Mouse (Mus musculus) limb, embryonic 14.5 days (tissue): ENCODE measurements around the gene Cebpb. TPM values are rescaled to one million over a fixed set of nuclear protein-coding genes. Genes with fewer than 3 reads are reported as not detected.
A peak's percentile ranks its signal among the peaks of the same experiment; 100 is the strongest.

Experiments used
- ATAC-seq: fragments of 200-750 bp; cut with Nextera tagmentation; 2 replicates; pipeline ENCODE4 v1.8.0; 2017; ENCODE audit warnings: low read depth, moderate number of reproducible peaks, moderate TSS enrichment; ENCODE audit not compliant: low FRiP score
- DNase-seq: peaks from one replicate; pipeline ENCODE4 v3.0.0-alpha.2; 2015; ENCODE audit warnings: low spot score
- H3K27ac ChIP-seq: fragments of 300-500 bp; sonication (generic); replicated peaks from 2 replicates; pipeline ENCODE4 v1.5.1; 2014; ENCODE audit warnings: low read depth, mild to moderate bottlenecking, low read length, moderate library complexity, mixed read lengths
- H3K27me3 ChIP-seq: fragments of 300-500 bp; sonication (generic); 2 replicates; pipeline ENCODE4 v1.6.1; 2014; ENCODE audit warnings: low read length, mixed read lengths; ENCODE audit not compliant: control insufficient read depth, insufficient read depth
- H3K36me3 ChIP-seq: fragments of 300-500 bp; sonication (generic); 2 replicates; pipeline ENCODE4 v1.6.1; 2014; ENCODE audit warnings: mild to moderate bottlenecking, low read length, moderate library complexity, mixed read lengths; ENCODE audit not compliant: control insufficient read depth, insufficient read depth
- H3K4me1 ChIP-seq: fragments of 300-500 bp; sonication (generic); 2 replicates; pipeline ENCODE4 v1.6.1; 2014; ENCODE audit warnings: antibody characterized with exemption, low read length, mixed read lengths; ENCODE audit not compliant: control insufficient read depth, insufficient read depth
- H3K4me2 ChIP-seq: fragments of 300-500 bp; sonication (generic); replicated peaks from 2 replicates; pipeline ENCODE4 v1.6.1; 2014; ENCODE audit warnings: low read depth, mild to moderate bottlenecking, low read length, moderate library complexity; ENCODE audit not compliant: severe bottlenecking
- H3K4me3 ChIP-seq: fragments of 300-500 bp; sonication (generic); replicated peaks from 2 replicates; pipeline ENCODE4 v1.5.1; 2014; ENCODE audit warnings: low read length
- H3K9ac ChIP-seq: fragments of 300-500 bp; sonication (generic); 2 replicates; pipeline ENCODE4 v1.6.1; 2014; ENCODE audit warnings: mild to moderate bottlenecking, low read depth, low read length, moderate library complexity; ENCODE audit not compliant: severe bottlenecking
- H3K9me3 ChIP-seq: fragments of 300-500 bp; sonication (generic); 2 replicates; pipeline ENCODE4 v1.6.1; 2016; ENCODE audit warnings: low read length; ENCODE audit not compliant: control insufficient read depth
- POLR2A ChIP-seq: fragments of 200-500 bp; IDR thresholded peaks from 2 replicates; pipeline ENCODE4 v1.8.0; 2012; ENCODE audit warnings: inconsistent platforms, mild to moderate bottlenecking, moderate library complexity, borderline replicate concordance; ENCODE audit not compliant: insufficient read depth, insufficient read length; ENCODE audit errors: extremely low read depth
- WGBS: fragments of 180-500 bp; shearing (Covaris S2); extraction: QIAGEN DNeasy Blood & Tissue Kit; methylation state at CpG from one replicate; pipeline ENCODE4 v1.1.7; 2014; 5-methylcytosine and 5-hydroxymethylcytosine counted together
- microRNA-seq: library from miRNA; unstranded; fragments of <30 nt; microRNA quantifications from one replicate; pipeline ENCODE4, GENCODE M21; 2016
- polyA plus RNA-seq, 2 experiments: library from polyadenylated mRNA; depleted of rRNA in 1 of 2; stranded (reverse) in 1 of 2; unstranded in 1 of 2; fragments of >200 nt; fragmentation: Nextera tagmentation in 1 of 2; extraction: Ambion mirVana in 1 of 2; gene quantifications; 2 replicates each; pipeline versions ENCODE4 v1.2.1 to v1.2.3; 2012 to 2014

The Cebpb gene
- polyA plus RNA-seq, 2 experiments: 27.4 to 29.7 TPM

DNA sequence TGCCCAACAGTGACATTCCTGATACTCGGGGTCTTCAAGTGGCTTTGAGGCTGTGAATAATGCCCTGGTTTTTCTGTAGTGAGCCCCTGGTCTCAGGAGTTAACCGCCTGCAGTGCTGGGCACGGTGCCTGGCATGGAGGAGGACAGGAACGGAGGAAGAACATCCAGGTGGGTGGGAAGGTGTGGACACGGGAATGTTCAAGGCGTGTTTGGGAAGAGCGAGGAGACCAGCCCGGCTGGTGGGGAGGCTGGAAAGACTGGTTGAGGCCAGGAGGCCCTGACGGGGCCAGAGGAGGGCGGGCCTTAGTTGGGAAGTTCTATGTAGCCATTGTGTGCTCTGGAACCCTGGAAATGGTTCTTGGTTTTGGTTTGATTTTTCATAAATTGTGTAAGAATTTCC lies 37.2 kb downstream of the Cebpb start:
- no peaks in the 10 kb centered on the region for H3K36me3 ChIP-seq
- H3K9ac ChIP-seq: no peak overlapping the region
- no peak overlapping the region for H3K4me2 ChIP-seq
- DNase-seq (no peak), ATAC-seq (no peak)
- no peak overlapping the region for H3K27ac ChIP-seq
- H3K9me3 ChIP-seq: no peaks in the 10 kb centered on the region
- whole genome bisulfite sequencing: 89% methylated on average over 10 of the region's 10 CpGs
- TF ChIP-seq POLR2A: no peak
- peaks cover 6% of the 10 kb centered on the region for H3K4me1 ChIP-seq
- no peaks in the 10 kb centered on the region for H3K27me3 ChIP-seq
- no peak overlapping the region for H3K4me3 ChIP-seq

DNA sequence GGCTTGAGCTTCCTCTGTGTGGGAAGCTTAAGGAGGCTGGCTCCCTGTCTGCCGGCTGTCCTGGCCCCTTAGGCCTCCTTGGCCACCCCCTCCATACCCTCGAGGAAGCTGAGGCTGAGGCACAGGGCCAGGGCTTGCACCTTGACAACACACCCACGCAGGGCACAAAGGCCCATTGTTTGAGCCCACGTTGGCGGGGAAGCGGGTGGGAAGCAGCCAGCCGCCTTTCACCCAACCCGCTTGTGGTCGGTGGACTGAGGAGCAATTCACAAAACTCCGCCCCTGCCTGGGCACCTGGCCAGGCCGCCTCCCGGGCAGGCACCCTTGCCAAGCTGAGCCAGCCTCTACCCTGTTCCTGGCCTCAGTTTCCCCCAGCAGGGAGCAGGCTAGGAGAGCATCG lies 38.4 kb downstream of the Cebpb start:
- Histone ChIP-seq H3K27ac (no peak overlapping the region), H3K27me3 (no peaks in the 10 kb centered on the region), H3K4me1 (peaks cover 4% of the 10 kb centered on the region), H3K9me3 (no peaks in the 10 kb centered on the region), H3K9ac (no peak overlapping the region; the same call in 1 of the 2 replicates), H3K36me3 (no peaks in the 10 kb centered on the region), H3K4me2 (no peak overlapping the region), H3K4me3 (no peak overlapping the region)
- peak; percentile 47 for DNase-seq
- peak; percentile 54 for ATAC-seq
- no peak for TF ChIP-seq POLR2A
- 55% methylated on average over 12 of the region's 13 CpGs for WGBS

- no peak overlapping the region for H3K4me2 ChIP-seq
- no peaks in the 10 kb centered on the region for H3K36me3 ChIP-seq
- peaks cover 4% of the 10 kb centered on the region for H3K4me1 ChIP-seq
- ATAC-seq (no peak), DNase-seq (no peak)
- TF ChIP-seq POLR2A: no peak
- H3K27ac ChIP-seq: no peak overlapping the region
- no peaks in the 10 kb centered on the region for H3K27me3 ChIP-seq
- H3K9me3 ChIP-seq: no peaks in the 10 kb centered on the region
- H3K9ac ChIP-seq: no peak overlapping the region
- WGBS: 79% methylated on average over 7 of the region's 7 CpGs
- H3K4me3 ChIP-seq: no peak overlapping the region
Measured at GRCm38 (mm10) chr2:167730036-167730435, 41.3 kb downstream of the Cebpb start.

GRCm38 (mm10) chr2:167731149-167731548 lies 42.4 kb downstream of the Cebpb start:
- TF ChIP-seq POLR2A: no peak
- Histone ChIP-seq H3K4me1 (peaks cover 4% of the 10 kb centered on the region), H3K4me2 (no peak overlapping the region), H3K4me3 (no peak overlapping the region), H3K9ac (no peak overlapping the region), H3K27ac (no peak overlapping the region), H3K9me3 (no peaks in the 10 kb centered on the region), H3K27me3 (no peaks in the 10 kb centered on the region), H3K36me3 (no peaks in the 10 kb centered on the region)
- no peak for DNase-seq
- no peak for ATAC-seq
- WGBS: 55% methylated on average over 10 of the region's 13 CpGs

GRCm38 (mm10) chr2:167734861-167735260 lies 46.1 kb downstream of the Cebpb start:
- TF ChIP-seq POLR2A: no peak

GRCm38 (mm10) chr2:167739030-167739429 lies 50.3 kb downstream of the Cebpb start:
- 28% methylated on average over 6 of the region's 6 CpGs for WGBS
- Histone ChIP-seq H3K4me1 (peaks cover 6% of the 10 kb centered on the region; the same call in 1 of the 2 replicates), H3K9ac (no peak overlapping the region), H3K9me3 (no peaks in the 10 kb centered on the region), H3K4me2 (no peak overlapping the region), H3K27ac (no peak overlapping the region), H3K27me3 (no peaks in the 10 kb centered on the region), H3K36me3 (no peaks in the 10 kb centered on the region), H3K4me3 (no peak overlapping the region)
- TF ChIP-seq POLR2A: no peak
- DNase-seq (peak; percentile 13), ATAC-seq (no peak)

More at GRCm38 (mm10) chr2:167734861-167735260, 46.1 kb downstream of the Cebpb start:
- no peak overlapping the region for H3K4me3 ChIP-seq
- ATAC-seq: no peak
- WGBS: 70% methylated on average over 10 of the region's 10 CpGs
- H3K4me1 ChIP-seq: peaks cover 4% of the 10 kb centered on the region; the same call in 1 of the 2 replicates
- no peaks in the 10 kb centered on the region for H3K36me3 ChIP-seq
- H3K27me3 ChIP-seq: no peaks in the 10 kb centered on the region
- no peaks in the 10 kb centered on the region for H3K9me3 ChIP-seq
- H3K4me2 ChIP-seq: no peak overlapping the region
- H3K27ac ChIP-seq: no peak overlapping the region
- no peak overlapping the region for H3K9ac ChIP-seq
- no peak for DNase-seq

Small RNA genes lying within 50 kb of the gene (microRNA-seq; reads per million reads assigned to microRNA genes)
- not detected for gene Gm22355

Other genes with a start within 250 kb of the Cebpb start
- 83.6 and 102 TPM in 2 replicates for gene Rnf114, start 196.3 kb upstream of the Cebpb start, polyA plus RNA-seq (2012; rRNA removed)
- gene Rnf114, start 196.3 kb upstream of the Cebpb start, polyA plus RNA-seq (2014; fragmentation: Nextera tagmentation; extraction: Ambion mirVana): 78.1 and 81.9 TPM in 2 replicates
- 17.8 and 23.0 TPM in 2 replicates for gene Spata2, start 196.0 kb upstream of the Cebpb start, polyA plus RNA-seq (2012; rRNA removed)
- 12.3 and 12.4 TPM in 2 replicates for gene Spata2, start 196.0 kb upstream of the Cebpb start, polyA plus RNA-seq (2014; fragmentation: Nextera tagmentation; extraction: Ambion mirVana)
- gene Snai1, start 150.7 kb upstream of the Cebpb start, polyA plus RNA-seq (2012; rRNA removed): 123 and 187 TPM in 2 replicates
- gene Snai1, start 150.7 kb upstream of the Cebpb start, polyA plus RNA-seq (2014; fragmentation: Nextera tagmentation; extraction: Ambion mirVana): 67.9 and 69.1 TPM in 2 replicates
- gene Ube2v1, start 56.8 kb upstream of the Cebpb start, polyA plus RNA-seq (2012; rRNA removed): 137 and 158 TPM in 2 replicates
- gene Ube2v1, start 56.8 kb upstream of the Cebpb start, polyA plus RNA-seq (2014; fragmentation: Nextera tagmentation; extraction: Ambion mirVana): 269 and 270 TPM in 2 replicates
- 6.1 and 11.0 TPM in 2 replicates for gene Gm20431, start 27.4 kb upstream of the Cebpb start, polyA plus RNA-seq (2012; rRNA removed)
- 7.5 and 16.3 TPM in 2 replicates for gene Gm20431, start 27.4 kb upstream of the Cebpb start, polyA plus RNA-seq (2014; fragmentation: Nextera tagmentation; extraction: Ambion mirVana)
- 58.9 and 76.0 TPM in 2 replicates for gene Tmem189, start 907 bp downstream of the Cebpb start, polyA plus RNA-seq (2012; rRNA removed)
- 37.2 and 39.3 TPM in 2 replicates for gene Tmem189, start 907 bp downstream of the Cebpb start, polyA plus RNA-seq (2014; fragmentation: Nextera tagmentation; extraction: Ambion mirVana)
- 27.3 and 31.1 TPM in 2 replicates for gene Ptpn1, start 243.1 kb downstream of the Cebpb start, polyA plus RNA-seq (2012; rRNA removed)
- 41.5 and 49.0 TPM in 2 replicates for gene Ptpn1, start 243.1 kb downstream of the Cebpb start, polyA plus RNA-seq (2014; fragmentation: Nextera tagmentation; extraction: Ambion mirVana)